Mouse (Mus musculus) G1E (cell line): Measurements from ENCODE around the gene Canx. TPM values are rescaled to one million over a fixed set of nuclear protein-coding genes. Genes with fewer than 3 reads are reported as not detected.

Experiments used
- ATAC-seq: 2 replicates; pipeline ENCODE4 v1.8.0; 2016; ENCODE audit warnings: mild to moderate bottlenecking; ENCODE audit not compliant: insufficient number of reproducible peaks, poor library complexity, low FRiP score, severe bottlenecking; ENCODE audit errors: extremely low read depth
- DNase-seq: peaks from one replicate; pipeline ENCODE4 v3.0.0; 2012; ENCODE audit warnings: low spot score
- H3K27me3 ChIP-seq: 2 replicates; pipeline ENCODE4 v1.6.1; 2012; ENCODE audit warnings: mild to moderate bottlenecking, low read length, inconsistent platforms; ENCODE audit not compliant: insufficient read depth
- H3K36me3 ChIP-seq: replicated peaks from 2 replicates; pipeline ENCODE3; 2012; ENCODE audit warnings: mild to moderate bottlenecking, inconsistent platforms
- H3K4me1 ChIP-seq: 2 replicates; pipeline ENCODE4 v1.6.1; 2012; ENCODE audit warnings: low read depth, low read length, inconsistent platforms, mixed read lengths; ENCODE audit not compliant: insufficient read depth
- H3K4me3 ChIP-seq: 2 replicates; pipeline ENCODE4 v1.5.1; 2012; ENCODE audit warnings: low read depth, mild to moderate bottlenecking, inconsistent platforms, low read length, moderate library complexity, mixed read lengths
- H3K9me3 ChIP-seq: replicated peaks from 2 replicates; pipeline ENCODE4 v1.6.1; 2012; ENCODE audit warnings: inconsistent platforms
- CTCF ChIP-seq: IDR thresholded peaks from 2 replicates; pipeline ENCODE4 v1.5.1; 2012; ENCODE audit warnings: low read depth, low read length, inconsistent platforms, mixed read lengths
- GATA1 ChIP-seq: IDR thresholded peaks from 2 replicates; pipeline ENCODE4 v1.6.1; 2012; ENCODE audit warnings: borderline replicate concordance, low read length, inconsistent platforms, mixed read lengths
- GATA2 ChIP-seq: IDR thresholded peaks from 2 replicates; pipeline ENCODE4 v1.6.1; 2012; ENCODE audit warnings: low read depth, low read length, inconsistent platforms, borderline replicate concordance
- POLR2AphosphoS5 ChIP-seq: IDR thresholded peaks from 2 replicates; pipeline ENCODE4 v1.6.1; 2012; ENCODE audit warnings: low read depth, low read length, inconsistent platforms; ENCODE audit not compliant: insufficient replicate concordance
- TAL1 ChIP-seq: conservative IDR thresholded peaks from 2 replicates; pipeline ENCODE4 v1.6.1; 2012; ENCODE audit warnings: low read depth, low read length, inconsistent platforms, mixed read lengths
- polyA plus RNA-seq: library from polyadenylated mRNA; stranded (reverse); fragments of >175 nt; gene quantifications from 2 replicates; pipeline ENCODE4 v1.2.3, GENCODE M21; 2012
- total RNA-seq, 2 experiments: library from RNA; stranded (forward) in 1 of 2; stranded (reverse) in 1 of 2; fragments of 200-1000 nt in 1 of 2; fragments of >200 nt in 1 of 2; fragmentation: Nextera tagmentation in 1 of 2; gene quantifications; 2 replicates each; pipeline ENCODE4 v1.2.3; 2014 to 2017

The Canx gene
- total and polyA plus RNA-seq, 3 experiments: 61.0 to 558 (median 369) TPM

GRCm38 (mm10) chr11:50254010-50254580, 71.4 kb downstream of the Canx start:
- Histone ChIP-seq H3K4me1 (peaks cover 34% of the 10 kb centered on the region), H3K9me3 (no peaks in the 10 kb centered on the region), H3K27me3 (no peaks in the 10 kb centered on the region), H3K4me3 (no peak overlapping the region), H3K36me3 (peaks cover 49% of the 10 kb centered on the region)
- ATAC-seq: no peak
- TF ChIP-seq CTCF: no peak
- no peak for TF ChIP-seq GATA2
- TF ChIP-seq TAL1: no peak
- no peak for TF ChIP-seq POLR2AphosphoS5
- no peak for TF ChIP-seq GATA1
- no peak for DNase-seq

- ATAC-seq (no peak), DNase-seq (no peak)
- Histone ChIP-seq H3K36me3 (peaks cover 42% of the 10 kb centered on the region), H3K4me1 (peaks cover 32% of the 10 kb centered on the region), H3K4me3 (no peak overlapping the region), H3K9me3 (no peaks in the 10 kb centered on the region), H3K27me3 (no peaks in the 10 kb centered on the region)
- no peak for TF ChIP-seq CTCF
- TF ChIP-seq TAL1: no peak
- TF ChIP-seq POLR2AphosphoS5: no peak
- no peak for TF ChIP-seq GATA2
- no peak for TF ChIP-seq GATA1
Observed at GRCm38 (mm10) chr11:50253393-50253792, 72.1 kb downstream of the Canx start.

GRCm38 (mm10) chr11:50252684-50253265, 72.7 kb downstream of the Canx start:
- Histone ChIP-seq H3K4me1 (peaks cover 26% of the 10 kb centered on the region), H3K27me3 (no peaks in the 10 kb centered on the region), H3K4me3 (no peak overlapping the region), H3K9me3 (no peaks in the 10 kb centered on the region), H3K36me3 (peaks cover 35% of the 10 kb centered on the region)
- ATAC-seq (no peak), DNase-seq (no peak)
- TF ChIP-seq GATA1 (no peak), POLR2AphosphoS5 (no peak), GATA2 (no peak), TAL1 (no peak), CTCF (no peak)

- DNase-seq: no peak
- peaks cover 29% of the 10 kb centered on the region for H3K36me3 ChIP-seq
- no peak for TF ChIP-seq TAL1
- TF ChIP-seq POLR2AphosphoS5: no peak
- TF ChIP-seq GATA2: no peak
- TF ChIP-seq GATA1: no peak
- TF ChIP-seq CTCF: no peak
- H3K9me3 ChIP-seq: no peaks in the 10 kb centered on the region
- no peak for ATAC-seq
- no peak overlapping the region for H3K4me3 ChIP-seq
- H3K4me1 ChIP-seq: peaks cover 25% of the 10 kb centered on the region
- no peaks in the 10 kb centered on the region; the same call in 1 of the 2 replicates for H3K27me3 ChIP-seq
Observed at GRCm38 (mm10) chr11:50252166-50252565, 73.3 kb downstream of the Canx start.

- ATAC-seq (no peak), DNase-seq (no peak)
- peaks cover 15% of the 10 kb centered on the region for H3K4me1 ChIP-seq
- no peaks in the 10 kb centered on the region for H3K36me3 ChIP-seq
- H3K27me3 ChIP-seq: no peaks in the 10 kb centered on the region; the same call in 1 of the 2 replicates
- H3K4me3 ChIP-seq: no peak overlapping the region
- TF ChIP-seq GATA2: no peak
- no peaks in the 10 kb centered on the region for H3K9me3 ChIP-seq
Observed at GRCm38 (mm10) chr11:50248473-50249171, 76.9 kb downstream of the Canx start.

GRCm38 (mm10) chr11:50245269-50245668, 80.2 kb downstream of the Canx start:
- Histone ChIP-seq H3K9me3 (no peaks in the 10 kb centered on the region), H3K27me3 (no peaks in the 10 kb centered on the region; the same call in 1 of the 2 replicates), H3K4me3 (no peak overlapping the region), H3K36me3 (no peaks in the 10 kb centered on the region), H3K4me1 (peaks cover 5% of the 10 kb centered on the region; the same call in 1 of the 2 replicates)
- ATAC-seq: no peak
- no peak for DNase-seq
- no peak for TF ChIP-seq GATA1
- no peak for TF ChIP-seq CTCF
- TF ChIP-seq TAL1: no peak
- TF ChIP-seq GATA2: no peak
- TF ChIP-seq POLR2AphosphoS5: no peak

Other genes with a start within 250 kb of the Canx start
- 84.8 and 113 TPM in 2 replicates for gene Tbc1d9b, start 194.3 kb downstream of the Canx start, total RNA-seq (2014; fragmentation: Nextera tagmentation)
- 83.1 and 97.7 TPM in 2 replicates for gene Tbc1d9b, start 194.3 kb downstream of the Canx start, total RNA-seq (2017)
- 84.5 and 137 TPM in 2 replicates for gene Tbc1d9b, start 194.3 kb downstream of the Canx start, polyA plus RNA-seq
- 44.8 and 63.7 TPM in 2 replicates for gene Mrnip, start 151.2 kb downstream of the Canx start, total RNA-seq (2014; fragmentation: Nextera tagmentation)
- gene Mrnip, start 151.2 kb downstream of the Canx start, total RNA-seq (2017): 17.4 and 17.6 TPM in 2 replicates
- gene Mrnip, start 151.2 kb downstream of the Canx start, polyA plus RNA-seq: 6.5 and 10.6 TPM in 2 replicates
- 118 and 252 TPM in 2 replicates for gene Sqstm1, start 114.8 kb downstream of the Canx start, total RNA-seq (2014; fragmentation: Nextera tagmentation)
- gene Sqstm1, start 114.8 kb downstream of the Canx start, total RNA-seq (2017): 663 and 687 TPM in 2 replicates
- gene Sqstm1, start 114.8 kb downstream of the Canx start, polyA plus RNA-seq: 134 and 138 TPM in 2 replicates
- 18.4 and 24.2 TPM in 2 replicates for gene Mgat4b, start 114.8 kb downstream of the Canx start, total RNA-seq (2014; fragmentation: Nextera tagmentation)
- gene Mgat4b, start 114.8 kb downstream of the Canx start, total RNA-seq (2017): 15.6 and 18.3 TPM in 2 replicates
- gene Mgat4b, start 114.8 kb downstream of the Canx start, polyA plus RNA-seq: 106 and 120 TPM in 2 replicates
- not detected in 2 replicates for gene Ltc4s, start 87.1 kb downstream of the Canx start, total RNA-seq (2014; fragmentation: Nextera tagmentation)
- gene Ltc4s, start 87.1 kb downstream of the Canx start, total RNA-seq (2017): not detected in 2 replicates
- gene Ltc4s, start 87.1 kb downstream of the Canx start, polyA plus RNA-seq: not detected in 2 replicates
- gene Maml1, start 33.4 kb downstream of the Canx start, total RNA-seq (2014; fragmentation: Nextera tagmentation): 34.4 and 44.8 TPM in 2 replicates
- 5.5 and 6.1 TPM in 2 replicates for gene Maml1, start 33.4 kb downstream of the Canx start, total RNA-seq (2017)
- gene Maml1, start 33.4 kb downstream of the Canx start, polyA plus RNA-seq: 15.2 and 17.8 TPM in 2 replicates
- gene Cby3, start 28.8 kb upstream of the Canx start, total RNA-seq (2014; fragmentation: Nextera tagmentation): not detected in 2 replicates
- gene Cby3, start 28.8 kb upstream of the Canx start, total RNA-seq (2017): not detected in 2 replicates
- gene Cby3, start 28.8 kb upstream of the Canx start, polyA plus RNA-seq: not detected in 2 replicates
- gene Hnrnph1, start 51.3 kb upstream of the Canx start, total RNA-seq (2014; fragmentation: Nextera tagmentation): 360 and 411 TPM in 2 replicates
- 498 and 593 TPM in 2 replicates for gene Hnrnph1, start 51.3 kb upstream of the Canx start, total RNA-seq (2017)
- gene Hnrnph1, start 51.3 kb upstream of the Canx start, polyA plus RNA-seq: 203 and 230 TPM in 2 replicates
- gene Rufy1, start 105.5 kb upstream of the Canx start, total RNA-seq (2014; fragmentation: Nextera tagmentation): 13.8 and 26.1 TPM in 2 replicates
- gene Rufy1, start 105.5 kb upstream of the Canx start, total RNA-seq (2017): 29.3 and 31.4 TPM in 2 replicates
- 8.3 and 8.7 TPM in 2 replicates for gene Rufy1, start 105.5 kb upstream of the Canx start, polyA plus RNA-seq